Mouse (Mus musculus) forebrain, embryonic 14.5 days (tissue): ENCODE measurements around the gene Ccser1. TPM values are rescaled to one million over a fixed set of nuclear protein-coding genes. Genes with fewer than 3 reads are reported as not detected.
A peak's percentile ranks its signal among the peaks of the same experiment; 100 is the strongest.

Source experiments
- ATAC-seq: fragments of 200-750 bp; cut with Nextera tagmentation; 2 replicates; pipeline ENCODE4 v1.8.0; 2017; ENCODE audit warnings: mild to moderate bottlenecking, moderate library complexity
- DNase-seq: peaks from one replicate; pipeline ENCODE4 v3.0.0-alpha.2; 2015; ENCODE audit warnings: low spot score
- H3K27ac ChIP-seq: fragments of 300-500 bp; sonication (generic); 2 replicates; pipeline ENCODE4 v1.5.1; 2014; ENCODE audit warnings: low read depth, mild to moderate bottlenecking, control low read depth, low read length, moderate library complexity
- H3K27me3 ChIP-seq: fragments of 300-500 bp; sonication (generic); replicated peaks from 2 replicates; pipeline ENCODE4 v1.6.1; 2014; ENCODE audit warnings: low read length, control low read depth, mixed read lengths; ENCODE audit not compliant: control insufficient read depth, insufficient read depth
- H3K36me3 ChIP-seq: fragments of 300-500 bp; sonication (generic); 2 replicates; pipeline ENCODE4 v1.6.1; 2014; ENCODE audit warnings: low read length, control low read depth; ENCODE audit not compliant: control insufficient read depth, insufficient read depth
- H3K4me1 ChIP-seq: fragments of 300-500 bp; sonication (generic); 2 replicates; pipeline ENCODE4 v1.6.1; 2014; ENCODE audit warnings: antibody characterized with exemption, low read length, control low read depth; ENCODE audit not compliant: control insufficient read depth, insufficient read depth
- H3K4me2 ChIP-seq: fragments of 300-500 bp; sonication (generic); 2 replicates; pipeline ENCODE4 v1.6.1; 2014; ENCODE audit warnings: mild to moderate bottlenecking, control low read depth, low read length
- H3K4me3 ChIP-seq: fragments of 300-500 bp; sonication (generic); 2 replicates; pipeline ENCODE4 v1.5.1; 2014; ENCODE audit warnings: low read depth, low read length, control low read depth
- H3K9ac ChIP-seq: fragments of 300-500 bp; sonication (generic); 2 replicates; pipeline ENCODE4 v1.6.1; 2014; ENCODE audit warnings: mild to moderate bottlenecking, low read length, control low read depth, moderate library complexity
- H3K9me3 ChIP-seq: fragments of 300-500 bp; sonication (generic); replicated peaks from 2 replicates; pipeline ENCODE4 v1.6.1; 2016; ENCODE audit warnings: low read length, control low read depth, mixed read lengths; ENCODE audit not compliant: control insufficient read depth
- WGBS: fragments of 180-500 bp; shearing (Covaris S2); extraction: QIAGEN DNeasy Blood & Tissue Kit; methylation state at CpG from one replicate; pipeline ENCODE4 v1.1.7; 2014; 5-methylcytosine and 5-hydroxymethylcytosine counted together
- polyA plus RNA-seq: library from polyadenylated mRNA; unstranded; fragments of >200 nt; fragmentation: Nextera tagmentation; extraction: Ambion mirVana; gene quantifications from 2 replicates; pipeline ENCODE4 v1.2.1, GENCODE M21; 2014

Gene Ccser1
- polyA plus RNA-seq, 1 experiment from 2014 or later, result 16.9 TPM

GRCm38 (mm10) chr6:61430881-61431725 lies 251.0 kb downstream of the Ccser1 start:
- Histone ChIP-seq H3K36me3 (no peaks in the 10 kb centered on the region), H3K4me2 (no peak overlapping the region), H3K9ac (no peak overlapping the region; the same call in 1 of the 2 replicates), H3K4me1 (peaks cover 10% of the 10 kb centered on the region; the same call in 1 of the 2 replicates), H3K27ac (no peak overlapping the region), H3K4me3 (no peak overlapping the region), H3K9me3 (no peaks in the 10 kb centered on the region), H3K27me3 (no peaks in the 10 kb centered on the region)
- ATAC-seq (peak; percentile 55), DNase-seq (peak; percentile 45)
- 10% methylated on average over 5 of the region's 5 CpGs for WGBS

GRCm38 (mm10) chr6:61431726-61431984 lies 251.5 kb downstream of the Ccser1 start:
- 59% methylated on average over 2 of the region's 2 CpGs for WGBS

GRCm38 (mm10) chr6:61432167-61432566 lies 252.0 kb downstream of the Ccser1 start:
- H3K4me2 ChIP-seq, result no peak overlapping the region
- no peaks in the 10 kb centered on the region for H3K27me3 ChIP-seq
- no peak overlapping the region for H3K9ac ChIP-seq
- no peaks in the 10 kb centered on the region for H3K9me3 ChIP-seq
- H3K4me1 ChIP-seq, result peaks cover 10% of the 10 kb centered on the region; the same call in 1 of the 2 replicates
- no peak overlapping the region for H3K27ac ChIP-seq
- no peak overlapping the region for H3K4me3 ChIP-seq
- WGBS, result 47% methylated on average over 3 of the region's 3 CpGs
- DNase-seq (no peak), ATAC-seq (no peak)
- no peaks in the 10 kb centered on the region for H3K36me3 ChIP-seq

More at GRCm38 (mm10) chr6:61431726-61431984, 251.5 kb downstream of the Ccser1 start:
- DNase-seq, result no peak
- H3K4me2 ChIP-seq, result no peak overlapping the region
- H3K4me3 ChIP-seq, result no peak overlapping the region
- H3K36me3 ChIP-seq, result no peaks in the 10 kb centered on the region
- peaks cover 10% of the 10 kb centered on the region; the same call in 1 of the 2 replicates for H3K4me1 ChIP-seq
- no peaks in the 10 kb centered on the region for H3K9me3 ChIP-seq
- H3K27me3 ChIP-seq, result no peaks in the 10 kb centered on the region
- H3K27ac ChIP-seq, result no peak overlapping the region
- ATAC-seq, result no peak
- no peak overlapping the region for H3K9ac ChIP-seq

GRCm38 (mm10) chr6:61432703-61433102 lies 252.6 kb downstream of the Ccser1 start:
- peak; percentile 16 for DNase-seq
- no peak overlapping the region for H3K4me3 ChIP-seq
- no peak overlapping the region for H3K27ac ChIP-seq
- H3K9ac ChIP-seq, result no peak overlapping the region
- no peaks in the 10 kb centered on the region for H3K36me3 ChIP-seq
- ATAC-seq, result 0 out of 2 replicates have a peak, but pooled peaks have one; percentile 48
- WGBS, result 62% methylated on average over 3 of the region's 3 CpGs
- H3K27me3 ChIP-seq, result no peaks in the 10 kb centered on the region
- H3K4me2 ChIP-seq, result no peak overlapping the region
- H3K4me1 ChIP-seq, result peaks cover 10% of the 10 kb centered on the region; the same call in 1 of the 2 replicates
- H3K9me3 ChIP-seq, result no peaks in the 10 kb centered on the region

- H3K27ac ChIP-seq, result no peak overlapping the region
- H3K9ac ChIP-seq, result no peak overlapping the region
- no peak overlapping the region for H3K4me3 ChIP-seq
- DNase-seq (no peak), ATAC-seq (no peak)
- H3K36me3 ChIP-seq, result no peaks in the 10 kb centered on the region
- no peaks in the 10 kb centered on the region for H3K4me1 ChIP-seq
- no peak overlapping the region for H3K4me2 ChIP-seq
- no peaks in the 10 kb centered on the region for H3K27me3 ChIP-seq
- H3K9me3 ChIP-seq, result no peaks in the 10 kb centered on the region
Observed at GRCm38 (mm10) chr6:61438165-61438564, 258.0 kb downstream of the Ccser1 start.

GRCm38 (mm10) chr6:61471371-61472152 lies 291.4 kb downstream of the Ccser1 start:
- 44% methylated on average over 2 of the region's 2 CpGs for WGBS
- H3K9me3 ChIP-seq, result no peaks in the 10 kb centered on the region
- H3K27me3 ChIP-seq, result no peaks in the 10 kb centered on the region
- H3K4me3 ChIP-seq, result no peak overlapping the region
- no peak overlapping the region for H3K27ac ChIP-seq
- DNase-seq (no peak), ATAC-seq (no peak)
- no peaks in the 10 kb centered on the region for H3K36me3 ChIP-seq
- no peak overlapping the region for H3K9ac ChIP-seq
- no peak overlapping the region for H3K4me2 ChIP-seq
- H3K4me1 ChIP-seq, result no peaks in the 10 kb centered on the region

- DNase-seq, result no peak
- Histone ChIP-seq H3K4me2 (no peak overlapping the region), H3K27me3 (no peaks in the 10 kb centered on the region), H3K36me3 (no peaks in the 10 kb centered on the region), H3K9me3 (no peaks in the 10 kb centered on the region), H3K9ac (no peak overlapping the region), H3K4me3 (no peak overlapping the region), H3K27ac (no peak overlapping the region), H3K4me1 (no peaks in the 10 kb centered on the region)
- WGBS, result 81% methylated on average over 3 of the region's 3 CpGs
- ATAC-seq, result no peak
Observed at GRCm38 (mm10) chr6:61485336-61485735, 305.2 kb downstream of the Ccser1 start.

DNA sequence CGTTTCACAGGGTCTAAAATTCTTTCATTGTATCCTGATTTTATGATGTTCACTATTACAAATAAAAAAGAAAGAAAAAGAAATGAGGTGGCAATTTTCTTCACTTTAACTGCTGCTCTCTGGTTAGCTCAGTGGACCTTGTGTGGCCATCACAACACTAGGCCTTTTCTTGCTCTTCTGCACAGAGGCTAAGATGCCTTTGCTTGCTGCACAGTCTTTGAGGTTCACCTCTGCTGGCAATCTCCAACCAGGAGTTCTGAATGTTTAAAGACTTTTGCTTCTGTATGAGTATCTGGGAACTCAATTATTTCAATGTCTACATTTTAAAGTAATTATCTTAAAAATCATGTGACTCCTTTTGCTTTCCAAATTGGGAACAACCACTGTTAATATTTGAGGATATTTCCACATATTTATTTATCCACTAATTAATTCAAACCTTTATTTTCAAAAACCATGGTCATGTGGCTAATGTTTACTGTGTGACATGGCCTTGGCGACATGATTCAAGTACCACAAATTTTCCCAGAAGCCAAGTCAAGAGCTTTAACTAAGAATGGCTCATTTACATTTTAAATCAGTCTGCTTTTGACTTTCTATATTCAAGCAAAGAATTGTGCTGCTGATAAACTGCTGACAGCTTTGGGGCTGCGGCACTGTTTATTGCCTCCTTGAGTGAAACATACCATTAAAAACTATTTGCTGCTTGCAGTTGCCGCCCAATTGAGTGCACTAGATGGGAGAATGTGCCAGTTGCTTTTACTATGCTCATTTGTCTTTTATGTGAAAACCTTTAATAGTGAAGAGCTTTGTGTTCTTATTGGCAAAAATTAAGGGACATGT lies 312.1 kb downstream of the Ccser1 start:
- H3K9ac ChIP-seq, result no peak overlapping the region
- H3K36me3 ChIP-seq, result no peaks in the 10 kb centered on the region
- no peaks in the 10 kb centered on the region for H3K9me3 ChIP-seq
- 32% methylated on average over 4 of the region's 4 CpGs for WGBS
- H3K4me1 ChIP-seq, result peaks cover 7% of the 10 kb centered on the region
- H3K27me3 ChIP-seq, result no peaks in the 10 kb centered on the region
- no peak overlapping the region for H3K4me3 ChIP-seq
- DNase-seq, result peak; percentile 77
- peak; percentile 93 for ATAC-seq
- H3K27ac ChIP-seq, result no peak overlapping the region
- H3K4me2 ChIP-seq, result no peak overlapping the region
